Comparison of ENCODE assay signal across 8 mouse cellular contexts in the genomic region with DNA sequence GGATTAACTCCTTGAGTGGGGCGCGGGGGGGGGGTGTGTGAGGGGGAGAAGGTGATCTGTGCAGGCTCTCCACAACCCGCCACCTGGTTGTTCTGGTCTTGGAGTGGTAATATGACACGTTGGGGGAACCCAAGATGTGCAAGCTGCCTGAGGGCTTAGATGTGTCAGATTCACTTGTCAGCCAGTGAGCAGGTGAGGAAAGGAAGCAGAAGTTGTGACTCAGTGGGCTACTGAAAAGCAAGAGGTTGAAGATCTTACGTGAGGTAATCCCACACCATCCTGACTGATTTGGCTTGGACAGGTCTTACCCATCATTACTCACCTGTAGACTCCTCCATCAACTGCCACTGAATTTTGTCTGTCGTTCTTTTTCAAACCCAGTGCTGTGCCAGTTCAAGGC. TPM values are rescaled to one million over a fixed set of nuclear protein-coding genes. Genes with fewer than 3 reads are reported as not detected.
A peak's percentile ranks its signal among the peaks of the same experiment; 100 is the strongest.
DNase-seq lines count a peak whose midpoint lies in the region; ATAC-seq and TF ChIP-seq lines count a peak whose summit lies in the region.

No protein-coding gene starts in this region.

- no peak for ATAC-seq in liver, embryonic 13.5 days (ENCODE audit: low read depth)
- no peak for ATAC-seq in stomach, postnatal 0 days (ENCODE audit: low FRiP score, low TSS enrichment)

- H3K9me3 ChIP-seq in liver, embryonic 13.5 days (replicated peaks) = no peaks in the 10 kb centered on the region
- no peaks in the 10 kb centered on the region for H3K9me3 ChIP-seq in stomach, postnatal 0 days (ENCODE audit: control insufficient read depth, low read length)

- DNase-seq in gastrocnemius, adult 2 months = no peak
- DNase-seq in gastrocnemius, postnatal 14 days = no peak
- peak; percentile 23 for DNase-seq in thymus, postnatal 0 days (ENCODE audit: low spot score)
- no peak for DNase-seq in thymus, postnatal 36 days
- DNase-seq in liver, embryonic 13.5 days = no peak
- DNase-seq in stomach, postnatal 0 days (ENCODE audit: low spot score) = no peak
- no peak for DNase-seq in layer of hippocampus, postnatal 14 days (ENCODE audit: low spot score in 2 of 2)
- no peak for DNase-seq in left cerebral cortex, postnatal 14 days (ENCODE audit: low spot score in 2 of 2)

- 0 out of 2 replicates have a peak, but pooled peaks cover 2% of the 10 kb centered on the region for H3K36me3 ChIP-seq in liver, embryonic 13.5 days
- no peaks in the 10 kb centered on the region for H3K36me3 ChIP-seq in stomach, postnatal 0 days (ENCODE audit: control insufficient read depth, insufficient read depth, low read length)

- WGBS in liver, embryonic 13.5 days (ENCODE audit: insufficient replicate concordance) = 28% methylated on average over 6 of the region's 6 CpGs
- WGBS in stomach, postnatal 0 days = 33% methylated on average over 6 of the region's 6 CpGs

- H3K9ac ChIP-seq in liver, embryonic 13.5 days = peak overlapping the region; percentile 22; the same call in 1 of the 2 replicates
- H3K9ac ChIP-seq in stomach, postnatal 0 days (ENCODE audit: low read length) = no peak overlapping the region

- intact Hi-C loops in gastrocnemius, adult 2 months (cut with DNase I) = loop anchor here (5.0 kb wide), 1 partner anchor 40 kb away; no protein-coding TSS in a partner anchor
- intact Hi-C loops in gastrocnemius, postnatal 14 days (cut with DNase I; ENCODE audit: low total_unique reads) = loop anchor here (5.0 kb wide), 1 partner anchor 45 kb away; no protein-coding TSS in a partner anchor
- intact Hi-C loops in left cerebral cortex, postnatal 14 days (cut with DNase I) = loop anchor here (5.0 kb wide), 1 partner anchor 50 kb away; no protein-coding TSS in a partner anchor

- H3K27me3 ChIP-seq in liver, embryonic 13.5 days = peaks cover 43% of the 10 kb centered on the region
- no peaks in the 10 kb centered on the region for H3K27me3 ChIP-seq in stomach, postnatal 0 days (ENCODE audit: control insufficient read depth, insufficient read depth, low read length)

- no peak for TF ChIP-seq EP300 in stomach, postnatal 0 days (optimal IDR thresholded peaks at IDR 0.05)

- H3K4me2 ChIP-seq in liver, embryonic 13.5 days = peak overlapping the region; percentile 78
- peak overlapping the region; percentile 86 for H3K4me2 ChIP-seq in stomach, postnatal 0 days (replicated peaks; ENCODE audit: low read depth)

- H3K4me3 ChIP-seq in gastrocnemius, adult 2 months = peak overlapping the region; percentile 93
- peak overlapping the region; percentile 69 for H3K4me3 ChIP-seq in liver, embryonic 13.5 days (replicated peaks)
- H3K4me3 ChIP-seq in stomach, postnatal 0 days (ENCODE audit: low read depth, low read length) = peak overlapping the region; percentile 82

- TF ChIP-seq CTCF in gastrocnemius, adult 2 months (IDR thresholded peaks at IDR 0.05) = no peak
- no peak for TF ChIP-seq CTCF in stomach, postnatal 0 days (IDR thresholded peaks at IDR 0.05; ENCODE audit: low read depth)

- H3K4me1 ChIP-seq in liver, embryonic 13.5 days (replicated peaks) = peaks cover 71% of the 10 kb centered on the region
- peaks cover 12% of the 10 kb centered on the region; the same call in 1 of the 2 replicates for H3K4me1 ChIP-seq in stomach, postnatal 0 days (replicated peaks; ENCODE audit: control insufficient read depth, insufficient read depth)

- H3K27ac ChIP-seq in gastrocnemius, adult 2 months = no peak overlapping the region
- no peak overlapping the region for H3K27ac ChIP-seq in liver, embryonic 13.5 days
- H3K27ac ChIP-seq in stomach, postnatal 0 days (replicated peaks) = no peak overlapping the region

RNA-seq across cellular contexts. Expression of gene Bcr, which starts 2.2 kb away (rescaled TPM):
- 1 to 10 TPM; 4.1 to 5.1 TPM for total RNA-seq in gastrocnemius, adult 2 months (2021)
- 1 to 10 TPM; 4.7 to 5.3 TPM for total RNA-seq in gastrocnemius, postnatal 14 days (2021)
- polyA plus RNA-seq in thymus, postnatal 0 days (2015; fragmentation: Nextera tagmentation; extraction: Ambion mirVana) = 4.0 and 5.6 TPM in 2 replicates
- polyA plus RNA-seq in liver, embryonic 13.5 days (2015; fragmentation: Nextera tagmentation; extraction: Ambion mirVana) = 1.4 and 1.6 TPM in 2 replicates
- 4.5 and 4.7 TPM in 2 replicates for polyA plus RNA-seq in stomach, postnatal 0 days (2015; fragmentation: Nextera tagmentation; extraction: Ambion mirVana)
- total RNA-seq in layer of hippocampus, postnatal 14 days (2021) = 10 to 100 TPM; 75.0 to 83.2 TPM
- 10 to 100 TPM; 82.9 to 84.1 TPM for total RNA-seq in left cerebral cortex, postnatal 14 days (2021)

RNA-seq across cellular contexts. Expression of gene Rab36, which starts 25.8 kb away (rescaled TPM):
- under 1 TPM; 0.47 to 0.59 TPM for total RNA-seq in gastrocnemius, adult 2 months (2021)
- under 1 TPM; 0.66 to 0.76 TPM for total RNA-seq in gastrocnemius, postnatal 14 days (2021)
- polyA plus RNA-seq in thymus, postnatal 0 days (2015; fragmentation: Nextera tagmentation; extraction: Ambion mirVana) = 0.77 and 1.2 TPM in 2 replicates
- 2.1 and 2.5 TPM in 2 replicates for polyA plus RNA-seq in liver, embryonic 13.5 days (2015; fragmentation: Nextera tagmentation; extraction: Ambion mirVana)
- 1.9 and 2.0 TPM in 2 replicates for polyA plus RNA-seq in stomach, postnatal 0 days (2015; fragmentation: Nextera tagmentation; extraction: Ambion mirVana)
- total RNA-seq in layer of hippocampus, postnatal 14 days (2021) = 10 to 100 TPM; 28.8 to 30.6 TPM
- 10 to 100 TPM; 37.7 to 39.6 TPM for total RNA-seq in left cerebral cortex, postnatal 14 days (2021)

RNA-seq across cellular contexts. Expression of gene Rsph14, which starts 30.2 kb away (rescaled TPM):
- not detected for total RNA-seq in gastrocnemius, adult 2 months (2021)
- total RNA-seq in gastrocnemius, postnatal 14 days (2021) = not detected
- 0.39 and 0.55 TPM in 2 replicates for polyA plus RNA-seq in thymus, postnatal 0 days (2015; fragmentation: Nextera tagmentation; extraction: Ambion mirVana)
- not detected in 2 replicates for polyA plus RNA-seq in liver, embryonic 13.5 days (2015; fragmentation: Nextera tagmentation; extraction: Ambion mirVana)
- polyA plus RNA-seq in stomach, postnatal 0 days (2015; fragmentation: Nextera tagmentation; extraction: Ambion mirVana) = not detected in 2 replicates
- total RNA-seq in layer of hippocampus, postnatal 14 days (2021) = 1 to 10 TPM; 1.3 to 1.4 TPM
- 1 to 10 TPM in 1 of 2 experiments, under 1 TPM in 1; 0.93 to 1.1 TPM for total RNA-seq in left cerebral cortex, postnatal 14 days (2021)

Comparison
In these comparisons a context has a peak if more than half of its experiments do, and no peak if none do; other contexts are left out.
1. RNA of gene Bcr, which starts 2.2 kb away (total RNA-seq): 82.9 to 84.1 TPM in left cerebral cortex, postnatal 14 days and 75.0 to 83.2 TPM in layer of hippocampus, postnatal 14 days; 4.7 to 5.3 TPM in gastrocnemius, postnatal 14 days and 4.1 to 5.1 TPM in gastrocnemius, adult 2 months; every median in the first group is over 10 times any median in the second.
2. RNA of gene Rab36, which starts 25.8 kb away (total RNA-seq): 37.7 to 39.6 TPM in left cerebral cortex, postnatal 14 days and 28.8 to 30.6 TPM in layer of hippocampus, postnatal 14 days; 0.66 to 0.76 TPM in gastrocnemius, postnatal 14 days and 0.47 to 0.59 TPM in gastrocnemius, adult 2 months; every median in the first group is over 10 times any median in the second.
3. Peak in every context shown above with its lines, with median percentiles within 50 percentile points of each other: H3K4me3 ChIP-seq.